7 mouse cellular contexts compared by ENCODE assay signal in genomic region chr7:130215348-130216252, GRCm38 (mm10).
A peak's percentile ranks its signal among the peaks of the same experiment; 100 is the strongest.
DNase-seq lines count a peak whose midpoint lies in the region; ATAC-seq and TF ChIP-seq lines count a peak whose summit lies in the region.

No protein-coding gene starts in this region.

- TF ChIP-seq POLR2A in brain, embryonic 14.5 days (IDR thresholded peaks at IDR 0.05; ENCODE audit: borderline replicate concordance, extremely low read depth, insufficient read depth, insufficient read length, poor library complexity, severe bottlenecking), result no peak

- H3K36me3 ChIP-seq in forebrain, embryonic 14.5 days (ENCODE audit: control insufficient read depth, insufficient read depth, low read length), result 0 out of 2 replicates have a peak, but pooled peaks cover 2% of the 10 kb centered on the region

- H3K9me3 ChIP-seq in forebrain, embryonic 14.5 days (replicated peaks; ENCODE audit: control insufficient read depth, low read length), result no peaks in the 10 kb centered on the region

- TF ChIP-seq CTCF in brain, embryonic 14.5 days (IDR thresholded peaks at IDR 0.05; ENCODE audit: borderline replicate concordance, extremely low read depth, insufficient read depth, insufficient read length), result no peak

- peak overlapping the region; percentile 26; the same call in 1 of the 2 replicates for H3K9ac ChIP-seq in forebrain, embryonic 14.5 days (ENCODE audit: low read length)

- peak overlapping the region; percentile 24 for H3K4me2 ChIP-seq in forebrain, embryonic 14.5 days (ENCODE audit: low read length)

- intact Hi-C loops in heart, postnatal 25 days (cut with DNase I), result no loop called here
- intact Hi-C loops in left cerebral cortex, postnatal 25 days (cut with DNase I), result loop anchor here (5.0 kb wide), 1 partner anchor 47 kb away; no protein-coding TSS in a partner anchor

- peaks cover 38% of the 10 kb centered on the region for H3K4me1 ChIP-seq in forebrain, embryonic 14.5 days (ENCODE audit: control insufficient read depth, insufficient read depth, low read length)

- H3K27ac ChIP-seq in forebrain, embryonic 14.5 days (ENCODE audit: low read depth, low read length), result peak overlapping the region; percentile 73

- H3K27me3 ChIP-seq in forebrain, embryonic 14.5 days (replicated peaks; ENCODE audit: control insufficient read depth, insufficient read depth, low read length), result no peaks in the 10 kb centered on the region

- H3K4me3 ChIP-seq in forebrain, embryonic 14.5 days (ENCODE audit: low read depth, low read length), result no peak overlapping the region

- ATAC-seq in forebrain, embryonic 14.5 days, result peak; percentile 95
- no peak for ATAC-seq in CD4-positive, CD25-positive, alpha-beta regulatory T cell, adult 4 months

- 7% methylated on average over 21 of the region's 21 CpGs for WGBS in forebrain, embryonic 14.5 days

- peak; percentile 53 for DNase-seq in ZHBTc4 (ENCODE audit: low read depth, low spot score)
- DNase-seq in brain, embryonic 14.5 days (ENCODE audit: low read depth), result peak; percentile 98
- DNase-seq in forebrain, embryonic 14.5 days (ENCODE audit: low spot score), result peak; percentile 96
- peak; percentile 44 for DNase-seq in heart, postnatal 25 days (ENCODE audit: low spot score)
- peak; percentile 42 to 79 for DNase-seq in left cerebral cortex, postnatal 25 days (ENCODE audit: low spot score in 2 of 2)
- peak; percentile 55 for DNase-seq in ovary, postnatal 14 days (ENCODE audit: low spot score)

Comparison
In these comparisons a context has a peak if more than half of its experiments do, and no peak if none do; other contexts are left out.
1. DNase-seq: peak in every context shown above with its lines; median percentile 98 in brain, embryonic 14.5 days; 96 in forebrain, embryonic 14.5 days; 60 in left cerebral cortex, postnatal 25 days; 55 in ovary, postnatal 14 days; 53 in ZHBTc4; 44 in heart, postnatal 25 days.